Mouse (Mus musculus): Measurements from ENCODE around the gene Nit1.
A peak's percentile ranks its signal among the peaks of the same experiment; 100 is the strongest.
"Not testable (repeated sequence)": the region's sequence is repeated elsewhere in the genome, so short reads cannot be mapped to it uniquely, and the experiment has no call there.

Nit1 gene

GRCm38 (mm10) chr1:171349210-171349609 lies 3.8 kb upstream of the Nit1 start:
- no peak for DNase-seq (ENCODE audit: low spot score)

- DNase-seq (ENCODE audit: low spot score), result no peak
Measured at GRCm38 (mm10) chr1:171348665-171349064, 3.2 kb upstream of the Nit1 start.

GRCm38 (mm10) chr1:171346095-171346450 lies 627 bp upstream of the Nit1 start:
- DNase-seq (ENCODE audit: low spot score), result no peak

- DNase-seq (ENCODE audit: low spot score), result no peak
Measured at GRCm38 (mm10) chr1:171344715-171345114, 731 bp downstream of the Nit1 start.

- DNase-seq (ENCODE audit: low spot score), result peak; percentile 70
Measured at GRCm38 (mm10) chr1:171343922-171344677, 1.3 kb downstream of the Nit1 start.

GRCm38 (mm10) chr1:171342262-171343207 lies 2.9 kb downstream of the Nit1 start:
- no peak for DNase-seq (ENCODE audit: low spot score)

GRCm38 (mm10) chr1:171330216-171330560 lies 15.3 kb downstream of the Nit1 start:
- no peak for DNase-seq (ENCODE audit: low spot score)

GRCm38 (mm10) chr1:171329433-171330215 lies 15.8 kb downstream of the Nit1 start:
- peak; percentile 86 for DNase-seq (ENCODE audit: low spot score)

- peak; percentile 84 for DNase-seq (ENCODE audit: low spot score)
Measured at GRCm38 (mm10) chr1:171328839-171329432, 16.5 kb downstream of the Nit1 start, which contains the start of gene Dedd. TSS of gene Dedd (plus strand) at chr1:171329145.

- no peak for DNase-seq (ENCODE audit: low spot score)
Measured at GRCm38 (mm10) chr1:171328244-171328643, 17.2 kb downstream of the Nit1 start.

- DNase-seq (ENCODE audit: low spot score), result not testable (repeated sequence)
Measured at GRCm38 (mm10) chr1:171326588-171326987, 18.9 kb downstream of the Nit1 start.

GRCm38 (mm10) chr1:171325571-171325970 lies 19.9 kb downstream of the Nit1 start:
- DNase-seq (ENCODE audit: low spot score), result no peak

- DNase-seq (ENCODE audit: low spot score), result no peak
Measured at GRCm38 (mm10) chr1:171322012-171322411, 23.4 kb downstream of the Nit1 start.

- no peak for DNase-seq (ENCODE audit: low spot score)
Measured at GRCm38 (mm10) chr1:171321415-171321814, 24.0 kb downstream of the Nit1 start.

GRCm38 (mm10) chr1:171320151-171320550 lies 25.3 kb downstream of the Nit1 start:
- DNase-seq (ENCODE audit: low spot score), result no peak

- DNase-seq (ENCODE audit: low spot score), result no peak
Measured at GRCm38 (mm10) chr1:171319748-171320147, 25.7 kb downstream of the Nit1 start.

GRCm38 (mm10) chr1:171309321-171309720 lies 36.1 kb downstream of the Nit1 start:
- no peak for DNase-seq (ENCODE audit: low spot score)

GRCm38 (mm10) chr1:171306157-171306556 lies 39.3 kb downstream of the Nit1 start:
- not testable (repeated sequence) for DNase-seq (ENCODE audit: low spot score)

GRCm38 (mm10) chr1:171298226-171298625 lies 47.2 kb downstream of the Nit1 start:
- DNase-seq (ENCODE audit: low spot score), result no peak

- no peak for DNase-seq (ENCODE audit: low spot score)
Measured at GRCm38 (mm10) chr1:171295063-171295402, 50.4 kb downstream of the Nit1 start.

GRCm38 (mm10) chr1:171294298-171295062 lies 51.0 kb downstream of the Nit1 start, which contains the start of gene Ufc1:
TSS of gene Ufc1 (minus strand) at chr1:171295024.
- DNase-seq (ENCODE audit: low spot score), result peak; percentile 82

All from testis, postnatal 10 days (tissue).